Mouse (Mus musculus) cerebellum, adult 2 months (tissue): Measurements from ENCODE around the gene Pabpn1l. TPM values are rescaled to one million over a fixed set of nuclear protein-coding genes. Genes with fewer than 3 reads are reported as not detected.

ENCODE experiments used
- DNase-seq, 2 experiments: peaks; one replicate each; pipeline ENCODE4 v3.0.0; 2021
- H3K27ac ChIP-seq: fragments of 200-500 bp; 2 replicates; pipeline ENCODE4 v1.5.1; 2012; ENCODE audit warnings: low read length, control low read depth, inconsistent platforms; ENCODE audit not compliant: insufficient read depth
- H3K27me3 ChIP-seq: fragments of 200-500 bp; 2 replicates; pipeline ENCODE4 v1.6.1; 2012; ENCODE audit warnings: inconsistent platforms, mild to moderate bottlenecking, low read length, moderate library complexity; ENCODE audit not compliant: control insufficient read depth, insufficient read depth
- H3K4me1 ChIP-seq: fragments of 200-500 bp; 2 replicates; pipeline ENCODE4 v1.6.1; 2011; ENCODE audit warnings: low read length; ENCODE audit not compliant: control insufficient read depth, insufficient read depth
- H3K4me3 ChIP-seq: fragments of 200-500 bp; replicated peaks from 2 replicates; pipeline ENCODE3; 2011; ENCODE audit warnings: mild to moderate bottlenecking, low read depth, low read length, control low read depth; ENCODE audit not compliant: insufficient read depth
- CTCF ChIP-seq: fragments of 200-500 bp; IDR thresholded peaks from 2 replicates; pipeline ENCODE4 v1.5.1; 2011; ENCODE audit warnings: low read depth, mild to moderate bottlenecking, control low read depth, low read length, moderate library complexity, borderline replicate concordance; ENCODE audit not compliant: insufficient read depth
- POLR2A ChIP-seq: fragments of 200-500 bp; IDR thresholded peaks from 2 replicates; pipeline ENCODE4 v1.6.1; 2011; ENCODE audit warnings: low read length, control low read depth, borderline replicate concordance; ENCODE audit not compliant: insufficient read depth
- WGBS: fragments of 180-500 bp; shearing (Covaris S2); methylation state at CpG from one replicate; pipeline ENCODE4 v1.1.7; 2018; 5-methylcytosine and 5-hydroxymethylcytosine counted together
- polyA plus RNA-seq: library from polyadenylated mRNA; depleted of rRNA; stranded (reverse); fragments of >200 nt; gene quantifications from 2 replicates; pipeline ENCODE4 v1.2.3, GENCODE M21; 2012

Gene Pabpn1l
- polyA plus RNA-seq, 1 experiment: not detected

DNA sequence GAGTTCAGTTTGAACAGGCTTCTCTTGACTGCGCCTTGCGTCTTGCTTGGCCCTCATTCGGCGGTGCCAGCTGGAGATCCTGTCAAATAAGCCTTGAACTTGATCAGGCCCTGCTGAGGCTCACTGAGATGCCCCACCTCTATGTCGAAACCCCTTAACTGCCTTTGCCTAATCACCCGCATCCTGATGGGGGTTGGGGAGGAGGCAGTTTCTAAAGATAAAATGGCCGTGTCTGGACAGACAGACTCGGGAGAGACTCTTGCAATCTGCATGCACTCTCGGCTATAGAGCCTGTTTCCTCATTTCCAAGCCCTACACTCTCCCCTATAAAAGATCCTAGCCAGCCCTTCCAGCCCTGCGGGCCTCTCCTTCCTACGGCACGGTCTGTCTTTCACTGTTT, 29.3 kb downstream of the Pabpn1l start:
- Histone ChIP-seq H3K4me1 (peaks cover 16% of the 10 kb centered on the region), H3K27ac (0 out of 2 replicates have a peak overlapping the region, but pooled peaks have one; percentile 25)

GRCm38 (mm10) chr8:122586749-122587148, 35.8 kb downstream of the Pabpn1l start:
- no peak for TF ChIP-seq CTCF
- TF ChIP-seq POLR2A: no peak

More for the DNA sequence above, 29.3 kb downstream of the Pabpn1l start:
- 71% methylated on average over 12 of the region's 12 CpGs for WGBS
- no peak for DNase-seq
- no peak overlapping the region for H3K4me3 ChIP-seq
- TF ChIP-seq CTCF (no peak), POLR2A (no peak)
- no peaks in the 10 kb centered on the region for H3K27me3 ChIP-seq

GRCm38 (mm10) chr8:122586171-122586570, 36.4 kb downstream of the Pabpn1l start:
- no peaks in the 10 kb centered on the region for H3K4me1 ChIP-seq
- no peak for DNase-seq
- H3K27me3 ChIP-seq: no peaks in the 10 kb centered on the region
- WGBS: 60% methylated on average over 7 of the region's 7 CpGs
- no peak overlapping the region for H3K4me3 ChIP-seq
- no peak overlapping the region for H3K27ac ChIP-seq
- no peak for TF ChIP-seq POLR2A
- TF ChIP-seq CTCF: no peak

More at GRCm38 (mm10) chr8:122586749-122587148, 35.8 kb downstream of the Pabpn1l start:
- Histone ChIP-seq H3K4me1 (no peaks in the 10 kb centered on the region), H3K27ac (no peak overlapping the region), H3K4me3 (no peak overlapping the region), H3K27me3 (no peaks in the 10 kb centered on the region)
- WGBS: 90% methylated on average over 10 of the region's 10 CpGs
- DNase-seq: no peak

DNA sequence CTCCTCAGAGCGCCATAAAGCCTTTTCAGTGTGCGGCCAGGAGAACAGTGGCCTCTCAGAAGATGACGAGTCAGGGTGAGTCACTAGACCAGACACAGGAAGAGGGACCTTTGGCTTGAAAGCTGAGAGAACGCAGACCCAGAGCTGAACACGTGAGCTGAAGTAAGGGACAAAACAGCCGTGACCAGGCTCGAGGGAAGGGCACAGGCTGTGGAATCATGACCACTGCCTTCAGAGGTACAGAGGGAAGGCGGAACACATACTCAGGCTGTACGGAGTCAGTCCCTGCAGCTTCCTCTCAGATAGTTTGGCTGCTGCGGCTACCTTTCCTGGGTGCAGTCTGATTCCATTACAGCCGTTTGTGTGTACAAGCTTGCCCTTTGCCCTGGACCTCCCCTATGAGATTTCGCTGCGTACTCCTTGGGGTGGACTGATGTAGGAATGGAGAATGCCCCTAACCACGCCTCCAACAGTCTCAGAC, 37.1 kb downstream of the Pabpn1l start:
- 79% methylated on average over 14 of the region's 14 CpGs for WGBS
- Histone ChIP-seq H3K4me3 (no peak overlapping the region), H3K27ac (no peak overlapping the region), H3K27me3 (no peaks in the 10 kb centered on the region), H3K4me1 (no peaks in the 10 kb centered on the region)
- TF ChIP-seq POLR2A (no peak), CTCF (no peak)
- no peak for DNase-seq

DNA sequence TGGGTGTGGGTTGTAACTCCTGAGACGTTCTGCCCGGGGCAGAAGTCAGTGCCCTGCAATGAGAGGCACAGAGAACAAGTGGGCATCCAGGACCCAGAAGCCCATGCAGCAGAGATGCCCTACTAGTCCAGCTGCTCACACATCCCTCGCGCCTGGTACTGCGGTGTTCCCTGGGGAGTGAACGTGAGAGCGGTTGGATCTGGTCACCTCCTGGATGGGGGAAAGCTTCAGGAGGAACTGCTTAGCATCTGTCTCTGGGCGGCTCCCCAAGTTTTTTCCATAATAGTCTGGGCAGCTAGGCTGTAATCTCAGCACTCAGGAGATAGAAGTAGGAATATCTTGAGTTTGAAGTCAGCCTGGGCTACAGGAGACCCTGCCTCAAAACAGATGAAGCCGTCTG, 37.6 kb downstream of the Pabpn1l start:
- no peak for DNase-seq
- H3K4me3 ChIP-seq: no peak overlapping the region
- no peaks in the 10 kb centered on the region for H3K27me3 ChIP-seq
- TF ChIP-seq POLR2A (no peak), CTCF (no peak)
- no peaks in the 10 kb centered on the region for H3K4me1 ChIP-seq
- WGBS: 60% methylated on average over 9 of the region's 9 CpGs
- no peak overlapping the region for H3K27ac ChIP-seq

DNA sequence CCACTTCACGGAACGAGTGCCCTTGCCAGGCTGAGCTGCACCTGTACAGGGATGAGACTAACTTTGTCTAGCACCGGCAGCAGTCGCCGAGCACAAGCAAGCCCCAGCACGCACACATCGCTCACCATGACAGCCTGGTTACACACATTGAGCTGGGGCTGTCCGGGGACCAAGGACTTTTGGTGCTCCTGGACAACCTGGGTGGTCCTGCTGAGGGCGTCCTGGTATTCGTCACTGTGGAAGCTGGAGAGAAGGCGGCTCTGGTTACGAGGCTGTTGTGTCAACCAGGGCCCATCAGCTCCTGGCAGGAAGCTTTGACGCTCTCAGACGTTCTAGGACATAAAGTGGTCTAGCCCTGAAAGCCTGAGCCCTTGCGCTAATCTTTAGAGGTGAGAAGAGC, 41.6 kb downstream of the Pabpn1l start:
- Histone ChIP-seq H3K27ac (no peak overlapping the region), H3K4me1 (peaks cover 3% of the 10 kb centered on the region; the same call in 1 of the 2 replicates), H3K4me3 (no peak overlapping the region), H3K27me3 (no peaks in the 10 kb centered on the region)
- DNase-seq: no peak
- TF ChIP-seq POLR2A (no peak), CTCF (no peak)
- 84% methylated on average over 13 of the region's 15 CpGs for WGBS

DNA sequence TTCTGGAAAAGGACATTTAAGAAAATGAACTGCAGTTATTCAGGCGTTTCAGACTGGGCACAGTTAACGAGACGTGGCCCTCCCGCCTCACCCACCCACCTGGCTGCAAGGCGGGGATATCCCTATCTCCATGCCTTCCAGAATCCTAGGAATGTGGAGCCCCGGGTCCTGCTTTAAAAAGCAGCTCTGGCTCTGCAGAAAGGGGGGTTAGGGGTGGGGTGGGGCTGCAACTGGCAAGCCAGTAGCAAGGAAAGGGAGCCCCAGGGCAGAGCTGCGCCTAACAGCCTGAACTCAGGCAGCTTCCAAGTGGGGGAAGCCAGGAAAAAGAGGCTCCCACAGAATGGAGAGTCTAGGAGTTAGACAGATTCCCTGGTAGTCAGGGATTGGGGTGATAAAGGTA, 43.3 kb downstream of the Pabpn1l start:
- Histone ChIP-seq H3K4me1 (peaks cover 15% of the 10 kb centered on the region), H3K4me3 (no peak overlapping the region), H3K27me3 (no peaks in the 10 kb centered on the region), H3K27ac (no peak overlapping the region)
- WGBS: 62% methylated on average over 7 of the region's 7 CpGs
- TF ChIP-seq CTCF (no peak), POLR2A (no peak)
- DNase-seq: no peak

DNA sequence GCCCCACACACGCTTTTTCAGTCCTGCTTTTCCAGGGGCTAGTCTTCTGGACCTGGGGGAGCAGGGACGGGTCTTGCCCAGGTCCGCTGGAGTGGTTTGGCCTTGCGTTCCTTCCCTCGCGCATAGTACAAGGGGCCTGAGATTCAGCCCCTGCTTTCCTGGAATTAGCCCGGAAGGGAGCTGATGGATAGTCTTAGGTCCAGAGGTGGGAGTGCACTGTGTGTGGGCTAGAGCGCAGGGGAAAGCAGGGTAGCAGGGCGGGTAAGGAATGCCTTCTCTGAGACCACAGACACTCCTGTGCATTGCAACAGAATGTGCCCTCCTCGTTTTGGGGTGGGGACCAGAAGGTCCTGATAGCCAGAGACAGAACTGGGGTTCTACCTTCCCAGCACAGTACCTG, 45.4 kb downstream of the Pabpn1l start:
- no peak overlapping the region for H3K27ac ChIP-seq
- 41% methylated on average over 10 of the region's 10 CpGs for WGBS

More for the DNA sequence above, 45.4 kb downstream of the Pabpn1l start:
- Histone ChIP-seq H3K27me3 (no peaks in the 10 kb centered on the region), H3K4me1 (peaks cover 15% of the 10 kb centered on the region), H3K4me3 (peak overlapping the region; percentile 86)
- no peak for TF ChIP-seq CTCF
- no peak for TF ChIP-seq POLR2A
- DNase-seq: no peak
